Mouse (Mus musculus): ENCODE results near the gene Adamtsl4.

GRCm38 (mm10) chr3:95636072-95636471 lies 51.6 kb downstream of the Adamtsl4 start:
- TF ChIP-seq CTCF (IDR thresholded peaks at IDR 0.05; ENCODE audit: extremely low read depth, insufficient read depth, insufficient read length, insufficient replicate concordance): no peak
- no peak for TF ChIP-seq POLR2A (IDR thresholded peaks at IDR 0.05; ENCODE audit: low read depth, low read length)

All from spleen, adult 2 months (tissue).